Mouse (Mus musculus): ENCODE results near the gene Galnt2. TPM values are rescaled to one million over a fixed set of nuclear protein-coding genes. Genes with fewer than 3 reads are reported as not detected.

Gene Galnt2
- total and polyA plus RNA-seq, 3 experiments, result 18.6 to 27.3 (median 23.6) TPM

DNA sequence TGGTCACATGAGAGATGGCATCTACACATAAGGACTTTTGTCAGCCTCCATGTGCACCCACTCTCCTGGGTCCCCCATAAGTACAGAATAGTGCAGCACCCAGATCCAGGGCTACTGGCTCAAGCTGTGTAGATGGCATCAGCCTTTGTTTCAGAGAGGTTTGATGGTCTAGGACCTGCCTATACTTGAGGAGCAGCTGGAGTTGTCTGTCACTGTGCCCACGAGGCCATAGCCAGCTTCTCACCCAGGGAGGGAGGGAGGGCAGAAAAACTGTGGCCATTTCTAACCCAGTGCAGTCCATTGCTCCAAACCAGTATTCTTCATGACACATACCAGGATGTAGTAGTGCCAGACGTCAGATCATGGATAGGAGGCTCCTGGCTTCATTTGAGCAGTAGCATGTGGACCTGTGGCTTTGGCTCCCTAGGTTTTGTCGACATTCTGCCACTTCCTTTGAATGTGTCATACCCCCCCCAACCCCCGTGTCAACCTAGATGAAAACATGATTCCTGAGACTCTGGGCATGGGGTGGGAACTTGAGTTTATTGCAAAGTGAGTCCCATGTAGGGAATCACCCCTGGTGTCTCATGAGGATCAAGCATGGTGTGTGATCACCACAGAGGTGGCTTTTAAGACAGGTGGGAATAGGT lies 57.1 kb downstream of the Galnt2 start:
- Histone ChIP-seq H3K9me3 (replicated peaks; ENCODE audit: low read length) (no peaks in the 10 kb centered on the region), H3K27ac (ENCODE audit: insufficient read depth, low read depth) (no peak overlapping the region), H3K4me3 (replicated peaks in 1 of 3; ENCODE audit: low read depth in 2 of 3, low read length in 2 of 3, poor library complexity in 1 of 3) (no peak overlapping the region), H3K27me3 (replicated peaks) (no peaks in the 10 kb centered on the region), H3K9ac (ENCODE audit: insufficient read depth, low read depth) (no peak overlapping the region), H3K4me2 (ENCODE audit: insufficient read depth, low read depth, poor library complexity, severe bottlenecking) (no peak overlapping the region), H3K4me1 (ENCODE audit: control insufficient read depth in 1 of 2, insufficient read depth in 2 of 2) (peaks cover 30 to 62% of the 10 kb centered on the region in 2 experiments), H3K79me2 (replicated peaks; ENCODE audit: control insufficient read depth, extremely low read depth, insufficient read depth, poor library complexity, severe bottlenecking) (no peaks in the 10 kb centered on the region; the same call in 1 of the 2 replicates), H3K36me3 (replicated peaks in 1 of 2; ENCODE audit: control insufficient read depth in 1 of 2, insufficient read depth in 1 of 2, low read length in 1 of 2) (peaks cover 2 to 29% of the 10 kb centered on the region in 2 experiments)
- no peak for DNase-seq (ENCODE audit: extremely low read depth)
- dilution Hi-C loops (cut with MboI; ENCODE audit: extremely low pct_ligation_motif_present, extremely low pct_unique_long_range_greater_than_20kb, low sequenced_read_pairs), result no loop called here
- in situ Hi-C loops (cut with MboI; ENCODE audit: low pct_ligation_motif_present, low pct_unique_long_range_greater_than_20kb, low sequenced_read_pairs), result loop anchor here (10.0 kb wide), 1 partner anchor 204 kb away; no protein-coding TSS in a partner anchor
- no peak for TF ChIP-seq MAFK (IDR thresholded peaks at IDR 0.05; ENCODE audit: insufficient replicate concordance, low read length)
- no peak for TF ChIP-seq POLR2A (IDR thresholded peaks at IDR 0.05; ENCODE audit: low read depth, low read length)
- no peak for TF ChIP-seq MAX (IDR thresholded peaks at IDR 0.05; ENCODE audit: low read length)
- TF ChIP-seq GABPA (IDR thresholded peaks at IDR 0.05; ENCODE audit: insufficient replicate concordance, low read depth, low read length), result no peak
- TF ChIP-seq RAD21 (IDR thresholded peaks at IDR 0.05; ENCODE audit: low read depth, low read length), result no peak
- TF ChIP-seq MAZ (IDR thresholded peaks at IDR 0.05; ENCODE audit: low read depth, low read length), result no peak
- TF ChIP-seq NRF1 (IDR thresholded peaks at IDR 0.05; ENCODE audit: low read depth, low read length), result no peak
- no peak for TF ChIP-seq JUND (conservative IDR thresholded peaks at IDR 0.05; ENCODE audit: low read depth, low read length)
- TF ChIP-seq NELFE (IDR thresholded peaks at IDR 0.05; ENCODE audit: low read depth, low read length), result no peak
- TF ChIP-seq ZC3H11A (IDR thresholded peaks at IDR 0.05; ENCODE audit: low read depth, low read length), result no peak
- no peak for TF ChIP-seq CHD1 (IDR thresholded peaks at IDR 0.05; ENCODE audit: low read depth, low read length)
- TF ChIP-seq SIN3A (IDR thresholded peaks at IDR 0.05; ENCODE audit: low read length), result no peak
- TF ChIP-seq MXI1 (IDR thresholded peaks at IDR 0.05; ENCODE audit: low read depth, low read length), result no peak
- no peak for TF ChIP-seq RCOR1 (conservative IDR thresholded peaks at IDR 0.05; ENCODE audit: low read depth, low read length)
- no peak for TF ChIP-seq POLR2AphosphoS2 (IDR thresholded peaks at IDR 0.05; ENCODE audit: low read depth, low read length)
- no peak for TF ChIP-seq E2F4 (IDR thresholded peaks at IDR 0.05; ENCODE audit: insufficient replicate concordance, low read depth, low read length)
- no peak for TF ChIP-seq ZMIZ1 (IDR thresholded peaks at IDR 0.05; ENCODE audit: low read depth, low read length)

DNA sequence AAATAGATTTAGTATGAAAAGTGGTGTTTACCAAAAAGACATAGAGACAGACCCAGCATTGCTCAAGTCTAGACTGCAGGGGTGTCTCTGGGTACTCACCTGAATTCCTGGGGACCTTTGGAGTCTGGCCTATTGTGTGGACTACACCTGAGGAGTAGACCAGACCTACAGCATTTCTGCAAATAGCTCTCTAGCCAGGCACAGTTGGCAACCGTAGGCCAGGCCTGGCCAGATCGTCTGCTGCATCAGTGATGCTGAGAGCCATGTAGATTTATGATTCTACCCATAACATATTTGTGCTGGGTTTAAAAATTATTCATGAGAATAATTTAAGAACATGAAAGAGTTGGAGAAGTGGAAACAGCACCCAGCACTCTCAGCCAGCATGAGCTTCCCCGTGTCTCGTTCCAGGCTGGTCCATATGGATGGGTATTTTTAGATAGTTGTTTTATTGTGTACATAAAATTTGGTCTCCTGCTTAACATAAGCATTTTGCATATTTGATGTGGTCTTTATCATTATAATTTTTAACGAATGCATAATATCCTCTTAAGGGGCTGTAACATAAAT lies 58.4 kb downstream of the Galnt2 start:
- H3K27ac ChIP-seq (ENCODE audit: insufficient read depth, low read depth), result no peak overlapping the region
- in situ Hi-C loops (cut with MboI; ENCODE audit: low pct_ligation_motif_present, low pct_unique_long_range_greater_than_20kb, low sequenced_read_pairs) (loop anchor here (10.0 kb wide), 1 partner anchor 205 kb away; no protein-coding TSS in a partner anchor), dilution Hi-C loops (cut with MboI; ENCODE audit: extremely low pct_ligation_motif_present, extremely low pct_unique_long_range_greater_than_20kb, low sequenced_read_pairs) (no loop called here)
- no peaks in the 10 kb centered on the region for H3K27me3 ChIP-seq (replicated peaks)
- H3K9me3 ChIP-seq (replicated peaks; ENCODE audit: low read length), result no peaks in the 10 kb centered on the region
- no peak for DNase-seq (ENCODE audit: extremely low read depth)
- H3K36me3 ChIP-seq (replicated peaks in 1 of 2; ENCODE audit: control insufficient read depth in 1 of 2, insufficient read depth in 1 of 2, low read length in 1 of 2), result peaks cover 2 to 32% of the 10 kb centered on the region in 2 experiments
- H3K4me1 ChIP-seq (ENCODE audit: control insufficient read depth in 1 of 2, insufficient read depth in 2 of 2), result peaks cover 22 to 52% of the 10 kb centered on the region in 2 experiments
- H3K9ac ChIP-seq (ENCODE audit: insufficient read depth, low read depth), result no peak overlapping the region
- no peaks in the 10 kb centered on the region; the same call in 1 of the 2 replicates for H3K79me2 ChIP-seq (replicated peaks; ENCODE audit: control insufficient read depth, extremely low read depth, insufficient read depth, poor library complexity, severe bottlenecking)
- H3K4me3 ChIP-seq (replicated peaks in 1 of 3; ENCODE audit: low read depth in 2 of 3, low read length in 2 of 3, poor library complexity in 1 of 3), result no peak overlapping the region
- TF ChIP-seq ZKSCAN1 (IDR thresholded peaks at IDR 0.05; ENCODE audit: borderline replicate concordance, low read depth, low read length) (no peak), RCOR1 (conservative IDR thresholded peaks at IDR 0.05; ENCODE audit: low read depth, low read length) (no peak), USF1 (IDR thresholded peaks at IDR 0.05; ENCODE audit: low read depth, low read length) (no peak), SMC3 (IDR thresholded peaks at IDR 0.05; ENCODE audit: low read depth, low read length) (no peak), SIN3A (IDR thresholded peaks at IDR 0.05; ENCODE audit: low read length) (no peak), KAT2A (IDR thresholded peaks at IDR 0.05; ENCODE audit: insufficient replicate concordance, low read length) (no peak), ETS1 (conservative IDR thresholded peaks at IDR 0.05; ENCODE audit: low read depth, low read length) (no peak), ZNF384 (IDR thresholded peaks at IDR 0.05; ENCODE audit: low read depth, low read length) (no peak), MEF2A (IDR thresholded peaks at IDR 0.05; ENCODE audit: borderline replicate concordance, low read depth, low read length) (no peak), ELF1 (IDR thresholded peaks at IDR 0.05; ENCODE audit: low read depth, low read length) (no peak), TCF12 (IDR thresholded peaks at IDR 0.05; ENCODE audit: low read depth, low read length) (no peak)
- H3K4me2 ChIP-seq (ENCODE audit: insufficient read depth, low read depth, poor library complexity, severe bottlenecking), result no peak overlapping the region

All from CH12.LX (cell line).